In the genomic region with DNA sequence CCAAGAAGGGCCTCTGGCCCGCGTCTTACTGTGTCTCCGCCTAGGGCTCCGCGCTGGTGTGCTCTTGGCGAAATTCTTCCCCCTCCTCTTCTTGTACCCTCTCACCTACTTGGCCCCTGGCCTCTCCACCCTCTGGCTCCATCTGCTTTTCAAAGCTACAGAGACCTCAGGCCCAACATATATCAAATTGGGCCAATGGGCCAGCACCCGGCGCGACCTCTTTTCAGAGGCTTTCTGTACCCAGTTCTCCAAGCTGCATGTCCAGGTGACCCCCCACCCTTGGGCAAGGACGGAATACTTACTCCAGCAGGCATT, we compare ENCODE assay signal across 1 mouse cellular context.
TF ChIP-seq lines count a peak whose summit lies in the region.

No protein-coding gene starts in this region.

TF ChIP-seq in C2C12, 6 proteins besides CTCF, POLR2A, EP300 and RAD21 (continued from another document):
- no peak for TF ChIP-seq MYOG (IDR thresholded peaks at IDR 0.05; ENCODE audit: control insufficient read depth, extremely low read depth, insufficient read length)
